Comparison of ENCODE assay signal across 11 mouse cellular contexts in the genomic region with DNA sequence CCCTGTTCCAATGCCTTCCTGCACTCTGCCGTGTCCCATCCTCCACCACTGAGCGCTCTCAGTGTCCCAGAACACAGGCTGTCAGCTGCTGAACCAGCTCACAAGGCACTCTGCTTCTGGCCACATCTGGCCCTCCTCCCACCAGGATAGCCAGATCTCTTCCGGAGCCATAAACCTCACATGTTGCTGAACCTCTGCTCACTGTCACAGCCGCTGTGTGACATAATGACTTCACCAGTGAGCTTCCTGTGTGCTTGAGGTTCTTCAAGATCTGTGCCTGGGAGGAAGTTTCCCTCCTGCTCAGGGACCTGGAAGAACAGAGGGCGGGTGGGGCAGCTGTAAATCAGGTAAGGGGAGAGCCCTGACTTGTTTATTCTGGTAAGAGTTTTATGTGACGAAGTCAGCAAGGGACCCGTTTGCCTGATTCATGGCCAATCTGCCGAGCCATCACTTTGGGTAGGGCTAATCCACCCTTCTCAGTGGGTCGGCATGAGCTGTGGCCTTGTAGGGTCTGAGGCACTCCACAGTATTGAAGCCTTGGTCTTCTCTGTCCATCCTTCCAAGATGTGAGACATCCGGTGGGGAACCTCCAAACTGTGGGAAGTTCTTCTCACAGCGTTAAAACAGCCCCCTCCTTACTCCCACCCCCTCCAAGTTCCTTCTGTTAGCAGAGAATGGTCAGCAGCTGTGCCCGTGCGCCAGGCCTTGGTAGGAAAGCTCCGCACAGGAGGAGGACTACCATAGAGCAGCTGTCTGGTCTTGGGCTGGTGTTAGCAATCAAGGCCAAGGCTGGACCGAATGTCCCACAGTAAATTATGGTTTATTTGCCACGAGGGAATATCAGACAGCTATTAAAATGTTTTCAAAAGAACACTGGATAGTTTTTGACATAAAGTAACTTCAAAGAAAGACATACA. TPM values are rescaled to one million over a fixed set of nuclear protein-coding genes. Genes with fewer than 3 reads are reported as not detected.
DNase-seq lines count a peak whose midpoint lies in the region; ATAC-seq lines count a peak whose summit lies in the region.
"Had no signal": no experiment of that assay in that cellular context is flagged by ENCODE, and none has a peak within 500 bp of the region (broad histone marks: within the 10 kb centered on the region; RNA-seq: fewer than 3 reads in every experiment).

No protein-coding gene starts in this region.

- no peak overlapping the region for H3K4me3 ChIP-seq in kidney, embryonic 16.5 days (ENCODE audit: low read length)
- H3K4me3 ChIP-seq: embryonic facial prominence, embryonic 15.5 days; heart, adult 2 months; midbrain, embryonic 10.5 days had no signal

- peak; percentile 70 for ATAC-seq in kidney, embryonic 16.5 days (ENCODE audit: low FRiP score, low TSS enrichment)

- peaks cover 32% of the 10 kb centered on the region for H3K4me1 ChIP-seq in kidney, embryonic 16.5 days (ENCODE audit: insufficient read depth, low read length)
- H3K4me1 ChIP-seq: embryonic facial prominence, embryonic 15.5 days; midbrain, embryonic 10.5 days had no signal

- H3K9ac ChIP-seq in kidney, embryonic 16.5 days (replicated peaks; ENCODE audit: low read length): no peak overlapping the region
- H3K9ac ChIP-seq: embryonic facial prominence, embryonic 15.5 days had no signal

- H3K9me3 ChIP-seq in kidney, embryonic 16.5 days (ENCODE audit: low read length): no peaks in the 10 kb centered on the region
- H3K9me3 ChIP-seq: embryonic facial prominence, embryonic 15.5 days; midbrain, embryonic 10.5 days had no signal

- H3K27ac ChIP-seq in kidney, embryonic 16.5 days (ENCODE audit: low read length): peak overlapping the region; percentile 70
- H3K27ac ChIP-seq: embryonic facial prominence, embryonic 15.5 days; heart, adult 2 months; midbrain, embryonic 10.5 days had no signal

- peak; percentile 29 for DNase-seq in lung, postnatal 10 days
- DNase-seq in lung, postnatal 14 days: no peak
- peak; percentile 21 to 51 for DNase-seq in heart, adult 9 months (ENCODE audit: low spot score in 2 of 2)
- peak; percentile 37 for DNase-seq in thymus, postnatal 14 days
- DNase-seq in testis, postnatal 14 days (ENCODE audit: low spot score): no peak
- DNase-seq in adrenal gland, postnatal 25 days: no peak
- no peak for DNase-seq in retina, postnatal 1 day

- H3K27me3 ChIP-seq in kidney, embryonic 16.5 days (ENCODE audit: insufficient read depth, low read length): no peaks in the 10 kb centered on the region
- H3K27me3 ChIP-seq: embryonic facial prominence, embryonic 15.5 days had no signal

- H3K4me2 ChIP-seq in kidney, embryonic 16.5 days (replicated peaks; ENCODE audit: low read depth, low read length): no peak overlapping the region
- H3K4me2 ChIP-seq: embryonic facial prominence, embryonic 15.5 days had no signal

- WGBS in kidney, embryonic 16.5 days: 14% methylated on average over 16 of the region's 16 CpGs

- no peaks in the 10 kb centered on the region for H3K36me3 ChIP-seq in kidney, embryonic 16.5 days (ENCODE audit: insufficient read depth, low read length)
- H3K36me3 ChIP-seq: embryonic facial prominence, embryonic 15.5 days; midbrain, embryonic 10.5 days had no signal

RNA-seq across cellular contexts. Expression of a gene that starts 27.3 kb away (rescaled TPM):
- 9.7 and 9.9 TPM in 2 replicates for polyA plus RNA-seq in kidney, embryonic 16.5 days (2015; fragmentation: Nextera tagmentation; extraction: Ambion mirVana)
- 40.1 and 47.5 TPM in 2 replicates for total RNA-seq in adrenal gland, postnatal 25 days (2021)

RNA-seq across cellular contexts. Expression of a gene that starts 54.5 kb away (rescaled TPM):
- 16.8 and 16.9 TPM in 2 replicates for polyA plus RNA-seq in kidney, embryonic 16.5 days (2015; fragmentation: Nextera tagmentation; extraction: Ambion mirVana)
- total RNA-seq in adrenal gland, postnatal 25 days (2021): 25.2 and 30.3 TPM in 2 replicates

Comparison
In these comparisons a context has a peak if more than half of its experiments do, and no peak if none do; other contexts are left out.
1. DNase-seq: peak in lung, postnatal 10 days (single experiment), heart, adult 9 months (2 of 2) and thymus, postnatal 14 days (single experiment); none in lung, postnatal 14 days (single experiment), testis, postnatal 14 days (single experiment), adrenal gland, postnatal 25 days (single experiment) and retina, postnatal 1 day (single experiment).